Mouse (Mus musculus) MEL (cell line): ENCODE measurements at regions not wholly inside any gene's neighbourhood (a gene's known extent, or its start where the extent isn't known, plus 50 kb on each side); places are given as distances from the start of the nearest gene placed in this dataset.

Source experiments
- DNase-seq: peaks from one replicate; pipeline ENCODE4 v3.0.0; 2011; ENCODE audit warnings: low read depth, low spot score
- H3K27ac ChIP-seq: 2 replicates; pipeline ENCODE4 v1.5.1; 2012; ENCODE audit warnings: low read depth, mild to moderate bottlenecking, control low read depth, low read length, moderate library complexity; ENCODE audit not compliant: control insufficient read depth
- H3K27me3 ChIP-seq, 2 experiments: fragments of 150-350 bp in 1 of 2; sonication (generic) in 1 of 2; 2 replicates each; pipeline ENCODE4 v1.6.1; 2012; ENCODE audit warnings: low read length in 2 of 2, mild to moderate bottlenecking in 2 of 2, improper control_type of control experiment in 1 of 2, moderate library complexity in 1 of 2; ENCODE audit not compliant: insufficient read depth in 2 of 2, control insufficient read depth in 1 of 2
- H3K36me3 ChIP-seq, 2 experiments: 2 replicates each; pipeline ENCODE4 v1.6.1; 2012 to 2014; ENCODE audit warnings: low read length in 2 of 2, improper control_type of control experiment in 1 of 2, inconsistent platforms in 1 of 2, mild to moderate bottlenecking in 1 of 2; ENCODE audit not compliant: insufficient read depth in 2 of 2, control insufficient read depth in 1 of 2
- H3K4me1 ChIP-seq, 2 experiments: fragments of 150-350 bp in 1 of 2; sonication (generic) in 1 of 2; 2 replicates each; pipeline ENCODE4 v1.6.1; 2012; ENCODE audit warnings: low read length in 2 of 2, improper control_type of control experiment in 1 of 2, mild to moderate bottlenecking in 1 of 2; ENCODE audit not compliant: insufficient read depth in 2 of 2, control insufficient read depth in 1 of 2
- H3K4me3 ChIP-seq, 2 experiments: fragments of 150-350 bp in 1 of 2; sonication (generic) in 1 of 2; 2 replicates each; pipeline ENCODE4 v1.5.1; 2012; ENCODE audit warnings: low read depth in 2 of 2, low read length in 2 of 2, mild to moderate bottlenecking in 2 of 2, moderate library complexity in 2 of 2, control low read depth in 1 of 2, improper control_type of control experiment in 1 of 2; ENCODE audit not compliant: control insufficient read depth in 1 of 2, insufficient read depth in 1 of 2
- H3K79me2 ChIP-seq: 2 replicates; pipeline ENCODE4 v1.6.1; 2012; ENCODE audit warnings: mild to moderate bottlenecking, low read length, moderate library complexity; ENCODE audit not compliant: control insufficient read depth, poor library complexity, insufficient read depth
- H3K9ac ChIP-seq: 2 replicates; pipeline ENCODE4 v1.6.1; 2012; ENCODE audit warnings: low read depth, mild to moderate bottlenecking, control low read depth, low read length, moderate library complexity; ENCODE audit not compliant: control insufficient read depth, poor library complexity, severe bottlenecking
- H3K9me3 ChIP-seq: fragments of 150-350 bp; sonication (generic); replicated peaks from 2 replicates; pipeline ENCODE4 v1.6.1; 2012; ENCODE audit warnings: mild to moderate bottlenecking, low read length, improper control_type of control experiment, moderate library complexity; ENCODE audit not compliant: insufficient read depth
- CHD2 ChIP-seq: IDR thresholded peaks from 2 replicates; pipeline ENCODE4 v1.6.1; 2011; ENCODE audit warnings: low read length, improper control_type of control experiment
- CTCF ChIP-seq, 3 experiments: IDR thresholded peaks in 2 of 3; conservative IDR thresholded peaks in 1 of 3; 2 replicates each; pipeline ENCODE4 v1.5.1; 2011 to 2012; ENCODE audit warnings: low read length in 3 of 3, low read depth in 2 of 3, mild to moderate bottlenecking in 2 of 3, improper control_type of control experiment in 1 of 3, inconsistent platforms in 1 of 3, mixed read lengths in 1 of 3, moderate library complexity in 1 of 3; ENCODE audit not compliant: control insufficient read depth in 1 of 3, insufficient read depth in 1 of 3, poor library complexity in 1 of 3, severe bottlenecking in 1 of 3
- EP300 ChIP-seq, 2 experiments: IDR thresholded peaks; 2 replicates each; pipeline ENCODE4 v1.6.1; 2011; ENCODE audit warnings: improper control_type of control experiment in 2 of 2, low read length in 2 of 2, low read depth in 1 of 2, mild to moderate bottlenecking in 1 of 2
- MAX ChIP-seq: IDR thresholded peaks from 2 replicates; pipeline ENCODE4 v1.6.1; 2011; ENCODE audit warnings: low read length, improper control_type of control experiment
- MEF2A ChIP-seq: IDR thresholded peaks from 2 replicates; pipeline ENCODE4 v1.6.1; 2014; ENCODE audit warnings: low read depth, mild to moderate bottlenecking, inconsistent platforms, low read length, improper control_type of control experiment; ENCODE audit not compliant: poor library complexity, insufficient replicate concordance, severe bottlenecking; ENCODE audit errors: extremely low read depth
- NRF1 ChIP-seq: IDR thresholded peaks from 2 replicates; pipeline ENCODE4 v1.6.1; 2014; ENCODE audit warnings: low read depth, mild to moderate bottlenecking, inconsistent platforms, low read length, improper control_type of control experiment, moderate library complexity; ENCODE audit not compliant: poor library complexity, insufficient read depth, severe bottlenecking
- POLR2A ChIP-seq, 2 experiments: IDR thresholded peaks; 2 replicates each; pipeline ENCODE4 v1.6.1; 2011 to 2012; ENCODE audit warnings: low read length in 2 of 2, mild to moderate bottlenecking in 2 of 2, control low read depth in 1 of 2, improper control_type of control experiment in 1 of 2, low read depth in 1 of 2, moderate library complexity in 1 of 2; ENCODE audit not compliant: control insufficient read depth in 1 of 2, insufficient read depth in 1 of 2, poor library complexity in 1 of 2
- RAD21 ChIP-seq: IDR thresholded peaks from 2 replicates; pipeline ENCODE4 v1.6.1; 2011; ENCODE audit warnings: mild to moderate bottlenecking, low read depth, low read length, improper control_type of control experiment
- TCF12 ChIP-seq: IDR thresholded peaks from 2 replicates; pipeline ENCODE4 v1.6.1; 2014; ENCODE audit warnings: low read depth, mild to moderate bottlenecking, inconsistent platforms, low read length, improper control_type of control experiment, moderate library complexity
- UBTF ChIP-seq: IDR thresholded peaks from 2 replicates; pipeline ENCODE4 v1.6.1; 2012; ENCODE audit warnings: low read depth, mild to moderate bottlenecking, inconsistent platforms, low read length, improper control_type of control experiment, moderate library complexity, borderline replicate concordance; ENCODE audit not compliant: insufficient read depth
- ZNF384 ChIP-seq: IDR thresholded peaks from 2 replicates; pipeline ENCODE4 v1.6.1; 2012; ENCODE audit warnings: low read depth, mild to moderate bottlenecking, inconsistent platforms, low read length, improper control_type of control experiment

DNA sequence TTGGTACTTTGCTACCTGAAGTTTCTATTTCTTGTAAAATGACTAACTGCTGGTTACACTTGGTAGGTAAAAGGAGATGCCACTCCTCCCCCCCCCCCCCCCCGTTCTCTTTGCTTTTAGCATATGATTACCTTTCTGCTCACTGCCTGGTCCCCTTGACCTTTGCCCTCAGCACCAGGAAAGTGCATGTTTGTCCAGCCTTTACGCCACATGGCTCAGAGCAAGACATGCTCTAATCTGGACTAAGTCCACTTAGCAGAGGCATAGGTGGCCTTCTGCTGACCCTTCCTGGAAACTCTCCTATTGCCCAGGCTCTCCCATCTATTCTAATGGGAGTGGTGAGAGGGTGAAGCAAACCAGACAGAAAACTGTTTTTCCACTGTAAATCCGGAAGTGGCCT is 92.4 kb upstream of the Teddm2 start:
- no peaks in the 10 kb centered on the region for H3K27me3 ChIP-seq
- no peak overlapping the region for H3K4me3 ChIP-seq
- H3K9me3 ChIP-seq: no peaks in the 10 kb centered on the region
- H3K27ac ChIP-seq: no peak overlapping the region
- no peak overlapping the region for H3K9ac ChIP-seq
- H3K79me2 ChIP-seq: no peaks in the 10 kb centered on the region
- no peak for DNase-seq
- no peaks in the 10 kb centered on the region for H3K36me3 ChIP-seq
- TF ChIP-seq CHD2 (no peak), EP300 (IDR thresholded peaks at IDR 0.05; ENCODE audit: low read depth in 1 of 2, low read length in 2 of 2) (no peak), CTCF (IDR thresholded peaks at IDR 0.05 in 2 of 3, conservative IDR thresholded peaks at IDR 0.05 in 1 of 3; ENCODE audit: control insufficient read depth in 1 of 3, insufficient read depth in 1 of 3, low read depth in 2 of 3, low read length in 3 of 3, poor library complexity in 1 of 3, severe bottlenecking in 1 of 3) (no peak), NRF1 (no peak)
- H3K4me1 ChIP-seq: no peaks in the 10 kb centered on the region

- Histone ChIP-seq H3K79me2 (no peaks in the 10 kb centered on the region), H3K36me3 (no peaks in the 10 kb centered on the region), H3K4me3 (no peak overlapping the region), H3K27ac (no peak overlapping the region), H3K9ac (no peak overlapping the region), H3K4me1 (no peaks in the 10 kb centered on the region), H3K27me3 (no peaks in the 10 kb centered on the region), H3K9me3 (no peaks in the 10 kb centered on the region)
- no peak for DNase-seq
- TF ChIP-seq UBTF (no peak), MAX (no peak), POLR2A (IDR thresholded peaks at IDR 0.05; ENCODE audit: control insufficient read depth in 1 of 2, insufficient read depth in 1 of 2, low read depth in 1 of 2, low read length in 2 of 2, poor library complexity in 1 of 2) (no peak), MEF2A (no peak), CTCF (IDR thresholded peaks at IDR 0.05 in 2 of 3, conservative IDR thresholded peaks at IDR 0.05 in 1 of 3; ENCODE audit: control insufficient read depth in 1 of 3, insufficient read depth in 1 of 3, low read depth in 2 of 3, low read length in 3 of 3, poor library complexity in 1 of 3, severe bottlenecking in 1 of 3) (no peak), ZNF384 (no peak), RAD21 (no peak), TCF12 (no peak)
Observed at GRCm38 (mm10) chr1:153994871-153995270, 94.8 kb upstream of the Teddm2 start.

- H3K27me3 ChIP-seq: no peaks in the 10 kb centered on the region
- no peak for TF ChIP-seq TCF12
Observed at GRCm38 (mm10) chr1:153997201-153998181, 97.5 kb upstream of the Teddm2 start.

More at GRCm38 (mm10) chr1:153997201-153998181, 97.5 kb upstream of the Teddm2 start:
- no peaks in the 10 kb centered on the region for H3K9me3 ChIP-seq
- DNase-seq: no peak
- no peak overlapping the region for H3K9ac ChIP-seq
- H3K4me1 ChIP-seq: no peaks in the 10 kb centered on the region
- H3K4me3 ChIP-seq: no peak overlapping the region
- H3K27ac ChIP-seq: no peak overlapping the region
- H3K36me3 ChIP-seq: no peaks in the 10 kb centered on the region
- H3K79me2 ChIP-seq: no peaks in the 10 kb centered on the region
